Mouse (Mus musculus) hindbrain, postnatal 0 days (tissue): Measurements from ENCODE around the gene Nfkbil1. TPM values are rescaled to one million over a fixed set of nuclear protein-coding genes. Genes with fewer than 3 reads are reported as not detected.

Source experiments
- ATAC-seq: fragments of 200-750 bp; cut with Nextera tagmentation; 2 replicates; pipeline ENCODE4 v1.8.0; 2017; ENCODE audit warnings: mild to moderate bottlenecking, moderate TSS enrichment, moderate library complexity
- DNase-seq: peaks from one replicate; pipeline ENCODE4 v3.0.0-alpha.2; 2015; ENCODE audit warnings: low spot score
- H3K27ac ChIP-seq: fragments of 300-500 bp; sonication (generic); 2 replicates; pipeline ENCODE4 v1.5.1; 2014; ENCODE audit warnings: mild to moderate bottlenecking
- H3K27me3 ChIP-seq: fragments of 300-500 bp; sonication (generic); 2 replicates; pipeline ENCODE4 v1.6.1; 2014; ENCODE audit warnings: low read length, mixed read lengths; ENCODE audit not compliant: insufficient read depth
- H3K36me3 ChIP-seq: fragments of 300-500 bp; sonication (generic); 2 replicates; pipeline ENCODE4 v1.6.1; 2014; ENCODE audit warnings: low read length, mixed read lengths; ENCODE audit not compliant: insufficient read depth
- H3K4me1 ChIP-seq: fragments of 300-500 bp; sonication (generic); 2 replicates; pipeline ENCODE4 v1.6.1; 2014; ENCODE audit warnings: antibody characterized with exemption, low read length, mixed read lengths; ENCODE audit not compliant: insufficient read depth
- H3K4me2 ChIP-seq: fragments of 300-500 bp; sonication (generic); 2 replicates; pipeline ENCODE4 v1.6.1; 2014; ENCODE audit warnings: low read depth, mild to moderate bottlenecking, low read length, moderate library complexity, mixed read lengths
- H3K4me3 ChIP-seq: fragments of 300-500 bp; sonication (generic); 2 replicates; pipeline ENCODE4 v1.5.1; 2014; ENCODE audit warnings: low read length
- H3K9ac ChIP-seq: fragments of 300-500 bp; sonication (generic); replicated peaks from 2 replicates; pipeline ENCODE4 v1.6.1; 2014; ENCODE audit warnings: mild to moderate bottlenecking, low read length, moderate library complexity, mixed read lengths
- H3K9me3 ChIP-seq: fragments of 300-500 bp; sonication (generic); 2 replicates; pipeline ENCODE4 v1.6.1; 2016; ENCODE audit warnings: low read length, mixed read lengths
- CTCF ChIP-seq: IDR thresholded peaks from 2 replicates; pipeline ENCODE4 v1.5.1; 2016; ENCODE audit warnings: antibody characterized with exemption, control low read depth, low read depth
- WGBS: fragments of 180-500 bp; shearing (Covaris S2); extraction: QIAGEN DNeasy Blood & Tissue Kit; methylation state at CpG from one replicate; pipeline ENCODE4 v1.1.7; 2014; 5-methylcytosine and 5-hydroxymethylcytosine counted together
- polyA plus RNA-seq: library from polyadenylated mRNA; unstranded; fragments of >200 nt; fragmentation: Nextera tagmentation; extraction: Ambion mirVana; gene quantifications from 2 replicates; pipeline ENCODE4 v1.2.1, GENCODE M21; 2015
- total RNA-seq: library from RNA; depleted of rRNA; stranded (reverse); fragments of >200 nt; gene quantifications from 2 replicates; pipeline ENCODE4 v1.2.3, GENCODE M21; 2014

The Nfkbil1 gene
- total and polyA plus RNA-seq, 2 experiments from 2014 or later = 12.9 to 15.5 TPM

DNA sequence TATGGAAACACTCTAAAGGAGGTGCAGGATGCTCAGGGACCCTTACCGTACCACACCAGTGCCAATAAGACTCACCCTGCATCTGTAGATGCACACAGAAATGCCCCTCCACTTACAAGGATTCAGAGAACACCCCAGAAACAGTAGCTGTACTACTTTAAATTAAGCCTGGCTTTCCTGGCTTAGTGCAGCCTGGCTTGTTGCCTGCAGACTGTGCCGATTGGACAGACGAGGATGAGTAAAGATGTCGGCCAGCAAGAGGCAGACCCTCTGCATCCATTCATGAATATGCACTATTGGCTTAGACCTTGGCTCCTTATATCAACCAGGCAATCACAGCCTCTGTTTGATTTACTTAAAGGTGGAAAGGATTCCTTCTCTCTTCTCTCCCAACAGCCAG, 24.0 kb upstream of the Nfkbil1 start:
- ATAC-seq = no peak

DNA sequence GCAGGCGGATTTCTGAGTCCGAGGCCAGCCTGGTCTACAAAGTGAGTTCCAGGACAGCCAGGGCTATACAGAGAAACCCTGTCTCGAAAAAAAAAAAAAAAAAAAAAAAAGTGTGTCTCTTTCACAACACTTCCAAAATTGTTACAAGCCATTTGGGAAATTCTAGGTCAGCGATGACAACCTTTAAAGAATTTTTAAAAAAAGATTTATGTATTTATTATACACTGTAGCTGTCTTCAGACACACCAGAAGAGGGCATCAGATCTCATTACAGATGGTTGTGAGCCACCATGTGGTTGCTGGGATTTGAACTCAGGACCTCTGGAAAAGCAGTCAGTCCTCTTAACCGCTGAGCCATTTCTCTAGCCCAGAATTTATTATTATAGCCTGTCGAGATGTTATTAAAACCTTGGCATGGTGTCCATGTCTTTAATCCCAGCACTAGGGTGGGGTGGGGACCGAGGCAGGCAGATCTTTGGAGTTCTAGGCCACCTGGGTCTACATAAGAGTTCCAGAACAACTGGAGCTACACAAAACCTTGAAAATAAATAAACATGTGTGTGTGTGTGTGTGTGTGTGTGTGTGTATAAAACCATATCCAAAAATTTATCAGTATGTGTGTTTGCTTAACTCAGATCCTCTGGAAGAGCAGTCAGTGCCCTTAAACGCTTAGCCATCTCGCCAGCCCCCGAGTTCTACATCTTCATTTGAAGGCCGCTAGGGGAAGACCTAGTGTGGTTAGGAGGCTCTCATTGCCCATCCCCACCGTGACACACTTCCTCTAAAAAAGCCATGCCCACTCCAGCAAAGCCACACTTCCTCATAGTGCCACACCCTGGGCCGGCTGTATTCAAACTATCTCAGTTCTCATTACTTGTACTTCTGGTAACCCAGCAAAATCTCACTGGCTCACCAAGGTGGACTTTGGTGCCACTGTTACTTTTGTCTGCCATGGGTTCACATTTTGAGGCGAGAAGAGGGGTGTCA, 23.2 kb upstream of the Nfkbil1 start:
- Histone ChIP-seq H3K27ac (no peak overlapping the region), H3K4me1 (0 out of 2 replicates have a peak, but pooled peaks cover 4% of the 10 kb centered on the region), H3K36me3 (peaks cover 4% of the 10 kb centered on the region), H3K4me2 (no peak overlapping the region), H3K4me3 (no peak overlapping the region), H3K9me3 (no peaks in the 10 kb centered on the region), H3K27me3 (no peaks in the 10 kb centered on the region), H3K9ac (no peak overlapping the region)
- no peak for TF ChIP-seq CTCF
- 65% methylated on average over 13 of the region's 14 CpGs for WGBS
- ATAC-seq (no peak), DNase-seq (no peak)

More for the DNA sequence above, 24.0 kb upstream of the Nfkbil1 start:
- no peaks in the 10 kb centered on the region for H3K36me3 ChIP-seq
- DNase-seq = no peak
- TF ChIP-seq CTCF = no peak
- H3K9me3 ChIP-seq = no peaks in the 10 kb centered on the region
- H3K27ac ChIP-seq = no peak overlapping the region
- 0 out of 2 replicates have a peak, but pooled peaks cover 4% of the 10 kb centered on the region for H3K4me1 ChIP-seq
- no peaks in the 10 kb centered on the region for H3K27me3 ChIP-seq
- no peak overlapping the region for H3K4me2 ChIP-seq
- H3K4me3 ChIP-seq = no peak overlapping the region
- no peak overlapping the region for H3K9ac ChIP-seq
- 65% methylated on average over 4 of the region's 4 CpGs for WGBS

DNA sequence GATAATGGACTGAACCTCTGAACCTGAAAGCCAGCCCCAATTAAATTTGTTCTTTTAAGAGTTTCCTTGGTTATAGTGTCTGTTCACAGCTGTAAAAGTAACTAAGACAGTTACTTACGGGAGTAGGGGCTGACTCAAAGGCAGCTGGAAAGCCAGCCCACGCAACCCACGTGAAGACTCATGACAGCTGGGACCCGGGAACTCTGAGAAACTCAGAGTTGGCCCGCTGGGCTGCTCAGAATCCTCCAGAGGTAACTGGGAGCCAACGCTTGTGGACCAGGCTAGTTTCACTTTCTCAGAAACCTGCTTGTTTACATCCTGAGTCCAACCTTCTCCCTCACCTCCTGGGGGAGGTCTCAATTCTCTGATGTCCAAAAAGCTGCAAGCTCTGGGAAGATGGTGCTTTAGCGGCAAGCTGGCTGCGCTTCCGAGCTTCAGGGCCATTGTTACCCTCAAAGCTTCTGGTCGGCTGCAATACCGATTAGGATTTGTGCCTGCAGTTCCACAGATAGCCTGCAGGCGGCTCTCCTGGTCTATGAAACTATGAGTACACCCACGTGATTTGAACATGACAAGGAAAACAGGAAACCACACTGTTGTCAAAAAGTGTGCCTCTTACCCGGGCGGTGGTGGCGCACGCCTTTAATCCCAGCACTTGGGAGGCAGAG, 22.4 kb upstream of the Nfkbil1 start:
- no peaks in the 10 kb centered on the region for H3K9me3 ChIP-seq
- H3K4me2 ChIP-seq = peak overlapping the region; percentile 42
- no peak overlapping the region for H3K27ac ChIP-seq
- ATAC-seq (peak; percentile 30), DNase-seq (peak; percentile 95)
- H3K4me1 ChIP-seq = 0 out of 2 replicates have a peak, but pooled peaks cover 4% of the 10 kb centered on the region
- no peaks in the 10 kb centered on the region for H3K27me3 ChIP-seq
- TF ChIP-seq CTCF = peak; percentile 93
- H3K9ac ChIP-seq = no peak overlapping the region
- WGBS = 7% methylated on average over 17 of the region's 17 CpGs
- H3K36me3 ChIP-seq = peaks cover 11% of the 10 kb centered on the region
- H3K4me3 ChIP-seq = peak overlapping the region; percentile 15; the same call in 1 of the 2 replicates

DNA sequence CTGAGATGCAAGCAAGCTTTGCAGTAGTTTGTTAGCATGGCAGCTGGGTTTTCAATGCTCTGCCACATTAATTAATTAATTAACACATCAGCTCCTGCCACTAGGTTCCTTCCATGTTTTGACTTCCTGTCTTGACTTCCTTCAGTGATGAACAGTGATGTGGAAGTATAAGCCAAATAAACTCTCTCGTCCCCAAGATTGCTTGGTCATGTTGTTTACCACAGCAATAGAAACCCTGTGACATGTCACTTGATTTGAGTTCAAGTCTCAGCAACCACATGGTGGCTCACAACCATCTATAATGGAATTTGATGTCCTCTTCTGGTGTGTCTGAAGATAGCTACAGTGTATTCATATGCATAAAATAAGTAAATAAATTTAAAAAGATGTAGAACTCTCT, 21.8 kb upstream of the Nfkbil1 start:
- ATAC-seq = no peak
- Histone ChIP-seq H3K4me2 (no peak overlapping the region), H3K27ac (no peak overlapping the region), H3K4me3 (no peak overlapping the region), H3K4me1 (0 out of 2 replicates have a peak, but pooled peaks cover 4% of the 10 kb centered on the region), H3K9ac (no peak overlapping the region), H3K36me3 (peaks cover 17% of the 10 kb centered on the region), H3K27me3 (no peaks in the 10 kb centered on the region), H3K9me3 (no peaks in the 10 kb centered on the region)
- no peak for DNase-seq
- TF ChIP-seq CTCF = no peak
- 72% methylated on average over 1 of the region's 1 CpGs for WGBS

DNA sequence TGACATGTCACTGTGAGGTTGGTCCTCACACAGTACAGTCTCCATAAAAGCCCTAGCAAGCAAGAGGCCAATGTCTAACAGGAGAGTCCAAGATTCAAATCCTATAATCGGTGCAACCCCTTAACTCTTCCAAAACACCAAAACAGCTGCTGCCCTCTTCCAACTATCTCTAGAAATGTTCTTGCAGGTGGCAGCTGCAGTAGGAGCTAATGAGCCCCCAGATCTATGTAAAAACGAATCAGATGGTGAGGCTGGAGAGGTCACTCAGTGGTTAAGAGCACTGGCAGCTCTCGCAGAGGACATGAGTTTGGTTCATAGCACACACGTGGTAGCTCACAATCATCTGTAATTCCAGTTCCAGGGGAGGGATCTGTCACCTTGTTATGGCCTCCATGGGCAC, 20.1 kb upstream of the Nfkbil1 start:
- no peak for DNase-seq
- TF ChIP-seq CTCF = no peak
- Histone ChIP-seq H3K4me3 (no peak overlapping the region), H3K9ac (no peak overlapping the region), H3K9me3 (no peaks in the 10 kb centered on the region), H3K27me3 (no peaks in the 10 kb centered on the region), H3K36me3 (peaks cover 23% of the 10 kb centered on the region), H3K4me2 (no peak overlapping the region), H3K4me1 (0 out of 2 replicates have a peak, but pooled peaks cover 4% of the 10 kb centered on the region), H3K27ac (no peak overlapping the region)
- ATAC-seq = no peak
- 59% methylated on average over 4 of the region's 4 CpGs for WGBS

DNA sequence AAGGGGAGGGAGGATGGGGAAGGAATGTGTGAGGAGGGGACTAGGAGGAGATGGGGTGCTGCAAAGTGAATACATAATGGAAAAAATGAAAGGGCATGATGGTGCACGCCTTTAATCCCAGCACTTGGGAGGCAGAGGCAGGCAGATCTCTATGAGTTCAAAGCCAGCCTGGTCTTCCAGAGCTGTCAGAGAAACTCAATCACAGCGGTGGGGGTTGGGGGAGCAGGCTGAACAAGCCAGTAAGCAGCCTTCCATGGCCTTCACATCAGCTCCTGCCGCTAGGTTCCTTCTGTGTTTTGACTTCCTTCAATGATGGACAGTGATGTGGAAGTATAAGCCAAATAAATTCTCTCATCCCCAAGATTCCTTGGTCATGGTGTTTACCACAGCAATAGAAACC, 19.7 kb upstream of the Nfkbil1 start:
- Histone ChIP-seq H3K9ac (no peak overlapping the region), H3K4me2 (no peak overlapping the region), H3K9me3 (no peaks in the 10 kb centered on the region), H3K4me3 (no peak overlapping the region), H3K27me3 (no peaks in the 10 kb centered on the region), H3K4me1 (0 out of 2 replicates have a peak, but pooled peaks cover 4% of the 10 kb centered on the region), H3K27ac (no peak overlapping the region), H3K36me3 (peaks cover 23% of the 10 kb centered on the region)
- TF ChIP-seq CTCF = no peak
- no peak for DNase-seq
- WGBS = 80% methylated on average over 3 of the region's 3 CpGs
- ATAC-seq = no peak
